In the genomic region with DNA sequence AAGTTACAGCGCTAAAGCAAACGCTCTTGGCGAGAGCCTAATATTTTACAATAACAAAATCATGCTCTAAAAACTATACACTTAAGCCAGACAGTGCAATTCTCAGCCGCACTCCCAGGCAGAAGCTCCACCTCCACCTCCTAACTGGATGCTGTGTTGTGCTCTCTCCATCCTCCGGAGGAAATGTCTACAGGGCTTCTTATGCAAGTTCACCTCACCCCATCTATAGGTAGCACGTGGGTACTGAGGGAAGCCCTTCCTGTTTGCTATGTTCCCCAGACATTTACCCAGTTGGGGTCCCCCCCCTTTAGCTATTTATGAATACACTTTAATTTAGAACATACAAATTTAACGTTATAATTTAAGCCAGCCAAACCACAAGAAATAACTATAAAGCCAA, we compare ENCODE assay signal across 8 mouse cellular contexts. TPM values are rescaled to one million over a fixed set of nuclear protein-coding genes. Genes with fewer than 3 reads are reported as not detected.
DNase-seq lines count a peak whose midpoint lies in the region; ATAC-seq and TF ChIP-seq lines count a peak whose summit lies in the region.

No protein-coding gene starts in this region.

- H3K27ac ChIP-seq in limb, embryonic 12.5 days: no peak overlapping the region
- H3K27ac ChIP-seq in limb, embryonic 10.5 days: no peak overlapping the region
- H3K27ac ChIP-seq in cortical plate, adult 2 months (ENCODE audit: insufficient read depth, low read length): no peak overlapping the region
- no peak overlapping the region for H3K27ac ChIP-seq in hindbrain, embryonic 15.5 days (replicated peaks)

- H3K4me1 ChIP-seq in limb, embryonic 12.5 days (replicated peaks): peaks cover 41% of the 10 kb centered on the region
- H3K4me1 ChIP-seq in limb, embryonic 10.5 days: peaks cover 44% of the 10 kb centered on the region
- H3K4me1 ChIP-seq in cortical plate, adult 2 months (ENCODE audit: control insufficient read depth, insufficient read depth, low read length): peaks cover 2% of the 10 kb centered on the region; the same call in 1 of the 2 replicates
- peaks cover 42% of the 10 kb centered on the region for H3K4me1 ChIP-seq in hindbrain, embryonic 15.5 days (replicated peaks)

- no peak overlapping the region for H3K4me3 ChIP-seq in limb, embryonic 12.5 days (replicated peaks)
- H3K4me3 ChIP-seq in limb, embryonic 10.5 days: no peak overlapping the region
- H3K4me3 ChIP-seq in cortical plate, adult 2 months (ENCODE audit: insufficient read depth, low read length): peak overlapping the region; percentile 77; the same call in 1 of the 2 replicates
- H3K4me3 ChIP-seq in hindbrain, embryonic 15.5 days: peak overlapping the region; percentile 89

- ATAC-seq in limb, embryonic 12.5 days (ENCODE audit: insufficient number of reproducible peaks, insufficient read depth, low FRiP score, low TSS enrichment, low read depth): no peak
- no peak for ATAC-seq in hindbrain, embryonic 15.5 days (ENCODE audit: low FRiP score, low read depth)

- H3K9me3 ChIP-seq in limb, embryonic 12.5 days: 0 out of 2 replicates have a peak, but pooled peaks cover 2% of the 10 kb centered on the region
- H3K9me3 ChIP-seq in limb, embryonic 10.5 days (replicated peaks): no peaks in the 10 kb centered on the region
- no peaks in the 10 kb centered on the region for H3K9me3 ChIP-seq in hindbrain, embryonic 15.5 days

- no peak overlapping the region for H3K9ac ChIP-seq in limb, embryonic 12.5 days (replicated peaks)
- no peak overlapping the region for H3K9ac ChIP-seq in hindbrain, embryonic 15.5 days

- peaks cover 7% of the 10 kb centered on the region for H3K27me3 ChIP-seq in limb, embryonic 12.5 days
- H3K27me3 ChIP-seq in limb, embryonic 10.5 days (ENCODE audit: low read depth, poor library complexity, severe bottlenecking): peaks cover 13% of the 10 kb centered on the region
- H3K27me3 ChIP-seq in hindbrain, embryonic 15.5 days: 0 out of 2 replicates have a peak, but pooled peaks cover 3% of the 10 kb centered on the region

- TF ChIP-seq POLR2A in cortical plate, adult 2 months (IDR thresholded peaks at IDR 0.05; ENCODE audit: extremely low read depth, insufficient read depth, low read length): no peak

- 56% methylated on average over 7 of the region's 7 CpGs for WGBS in limb, embryonic 12.5 days
- WGBS in limb, embryonic 10.5 days: 65% methylated on average over 7 of the region's 7 CpGs
- WGBS in hindbrain, embryonic 15.5 days: 56% methylated on average over 7 of the region's 7 CpGs

- no peak for DNase-seq in limb, embryonic 10.5 days (ENCODE audit: low spot score)
- DNase-seq in retina, postnatal 1 day: peak; percentile 46
- no peak for DNase-seq in adrenal gland, adult 2 months
- DNase-seq in c-Kit-positive CD71-positive TER-119-positive erythroid progenitor cells, embryonic 14.5 days (ENCODE audit: low spot score): no peak
- no peak for DNase-seq in urinary bladder, postnatal 10 days (ENCODE audit: low spot score)

- peak overlapping the region; percentile 90 for H3K4me2 ChIP-seq in limb, embryonic 12.5 days
- H3K4me2 ChIP-seq in hindbrain, embryonic 15.5 days: peak overlapping the region; percentile 94

- TF ChIP-seq CTCF in cortical plate, adult 2 months (IDR thresholded peaks at IDR 0.05; ENCODE audit: extremely low read depth, insufficient read depth, low read length): 0 out of 2 replicates have a peak, but pooled peaks have one; percentile 1

- no peaks in the 10 kb centered on the region for H3K36me3 ChIP-seq in limb, embryonic 12.5 days
- H3K36me3 ChIP-seq in limb, embryonic 10.5 days: no peaks in the 10 kb centered on the region
- H3K36me3 ChIP-seq in hindbrain, embryonic 15.5 days: no peaks in the 10 kb centered on the region

RNA-seq across cellular contexts. Expression of gene Sipa1l2, which starts 2.0 kb away (rescaled TPM):
- 18.6 and 20.2 TPM in 2 replicates for polyA plus RNA-seq in limb, embryonic 12.5 days (2016; fragmentation: Nextera tagmentation; extraction: Ambion mirVana)
- 11.0 and 13.9 TPM in 2 replicates for polyA plus RNA-seq in limb, embryonic 10.5 days (2016; fragmentation: Nextera tagmentation; extraction: Ambion mirVana)
- 22.7 and 26.5 TPM in 2 replicates for polyA plus RNA-seq in cortical plate, adult 2 months (2012; rRNA removed)
- polyA plus RNA-seq in hindbrain, embryonic 15.5 days (2015; fragmentation: Nextera tagmentation; extraction: Ambion mirVana): 23.1 and 25.3 TPM in 2 replicates
- 10 to 100 TPM; 43.5 to 55.8 TPM for total RNA-seq in adrenal gland, adult 2 months (2021)
- 36.0 and 51.6 TPM in 2 replicates for polyA plus RNA-seq in adrenal gland, adult 2 months (2012; rRNA removed)

Comparison
In these comparisons a context has a peak if more than half of its experiments do, and no peak if none do; other contexts are left out.
1. H3K4me3 ChIP-seq: peak in cortical plate, adult 2 months (single experiment) and hindbrain, embryonic 15.5 days (single experiment); none in limb, embryonic 12.5 days (single experiment) and limb, embryonic 10.5 days (single experiment).